Mouse (Mus musculus) ES-Bruce4 (cell line): ENCODE measurements around the gene Kdm7a. TPM values are rescaled to one million over a fixed set of nuclear protein-coding genes. Genes with fewer than 3 reads are reported as not detected.

Source experiments
- H3K27ac ChIP-seq: 2 replicates; pipeline ENCODE4 v1.5.1; 2012; ENCODE audit warnings: low read length, inconsistent platforms; ENCODE audit not compliant: insufficient read depth
- H3K27me3 ChIP-seq: 2 replicates; pipeline ENCODE4 v1.6.1; 2012; ENCODE audit warnings: mild to moderate bottlenecking, low read length, inconsistent platforms; ENCODE audit not compliant: control insufficient read depth, poor library complexity, insufficient read depth, severe bottlenecking
- H3K36me3 ChIP-seq: 2 replicates; pipeline ENCODE4 v1.6.1; 2012; ENCODE audit warnings: inconsistent platforms, mild to moderate bottlenecking, low read length, moderate library complexity; ENCODE audit not compliant: control insufficient read depth, poor library complexity, insufficient read depth, severe bottlenecking
- H3K4me1 ChIP-seq: one replicate; pipeline ENCODE4 v1.8.1; 2011; ENCODE audit warnings: low read length; ENCODE audit not compliant: control insufficient read depth, insufficient read depth
- H3K4me3 ChIP-seq: 2 replicates; pipeline ENCODE4 v1.5.1; 2011; ENCODE audit warnings: low read depth, mild to moderate bottlenecking, low read length
- H3K9ac ChIP-seq: 2 replicates; pipeline ENCODE4 v1.6.1; 2012; ENCODE audit warnings: low read depth, mild to moderate bottlenecking, inconsistent platforms; ENCODE audit not compliant: poor library complexity, severe bottlenecking
- H3K9me3 ChIP-seq: replicated peaks from 2 replicates; pipeline ENCODE4 v1.6.1; 2012; ENCODE audit warnings: mild to moderate bottlenecking, low read length, inconsistent platforms; ENCODE audit not compliant: control insufficient read depth, poor library complexity, insufficient read depth, severe bottlenecking
- CTCF ChIP-seq: IDR thresholded peaks from one replicate; pipeline ENCODE4 v1.8.1; 2011; ENCODE audit warnings: low read depth, low read length
- EP300 ChIP-seq: IDR thresholded peaks from 2 replicates; pipeline ENCODE4 v1.6.1; 2011; ENCODE audit warnings: low read depth, low read length; ENCODE audit not compliant: insufficient read depth
- POLR2A ChIP-seq: IDR thresholded peaks from one replicate; pipeline ENCODE4 v1.8.1; 2011; ENCODE audit warnings: low read length; ENCODE audit not compliant: insufficient read depth
- polyA plus RNA-seq: library from polyadenylated mRNA; stranded (reverse); fragments of >200 nt; gene quantifications from 2 replicates; pipeline ENCODE4 v1.2.4, GENCODE M21; 2011; ENCODE audit warnings: low read depth; ENCODE audit not compliant: missing spikeins, insufficient read depth, insufficient read length

Gene Kdm7a
- polyA plus RNA-seq, 1 experiment: 14.1 TPM

DNA sequence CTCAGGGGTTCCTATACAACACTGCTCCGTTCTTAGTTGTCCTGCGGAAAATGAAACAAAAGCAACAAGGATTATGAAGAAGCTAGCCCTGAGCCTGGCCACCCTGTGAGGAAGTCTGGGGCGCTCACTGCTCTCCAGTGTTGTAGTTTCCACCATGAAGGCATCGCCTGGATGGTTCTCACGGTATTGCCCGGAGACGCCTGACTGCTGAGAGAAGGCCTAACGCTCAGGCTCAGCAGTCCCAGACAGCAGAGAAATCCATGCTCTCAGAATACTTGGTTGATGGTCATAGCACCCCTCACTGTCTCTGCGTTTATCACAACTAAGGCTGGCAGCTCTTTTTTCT, 20.0 kb upstream of the Kdm7a start:
- Histone ChIP-seq H3K27ac (peak overlapping the region; percentile 97), H3K4me1 (no peaks in the 10 kb centered on the region), H3K9ac (peak overlapping the region; percentile 68), H3K27me3 (no peaks in the 10 kb centered on the region), H3K4me3 (peak overlapping the region; percentile 57), H3K9me3 (no peaks in the 10 kb centered on the region), H3K36me3 (no peaks in the 10 kb centered on the region)
- TF ChIP-seq CTCF: no peak
- TF ChIP-seq POLR2A: no peak
- TF ChIP-seq EP300: no peak

DNA sequence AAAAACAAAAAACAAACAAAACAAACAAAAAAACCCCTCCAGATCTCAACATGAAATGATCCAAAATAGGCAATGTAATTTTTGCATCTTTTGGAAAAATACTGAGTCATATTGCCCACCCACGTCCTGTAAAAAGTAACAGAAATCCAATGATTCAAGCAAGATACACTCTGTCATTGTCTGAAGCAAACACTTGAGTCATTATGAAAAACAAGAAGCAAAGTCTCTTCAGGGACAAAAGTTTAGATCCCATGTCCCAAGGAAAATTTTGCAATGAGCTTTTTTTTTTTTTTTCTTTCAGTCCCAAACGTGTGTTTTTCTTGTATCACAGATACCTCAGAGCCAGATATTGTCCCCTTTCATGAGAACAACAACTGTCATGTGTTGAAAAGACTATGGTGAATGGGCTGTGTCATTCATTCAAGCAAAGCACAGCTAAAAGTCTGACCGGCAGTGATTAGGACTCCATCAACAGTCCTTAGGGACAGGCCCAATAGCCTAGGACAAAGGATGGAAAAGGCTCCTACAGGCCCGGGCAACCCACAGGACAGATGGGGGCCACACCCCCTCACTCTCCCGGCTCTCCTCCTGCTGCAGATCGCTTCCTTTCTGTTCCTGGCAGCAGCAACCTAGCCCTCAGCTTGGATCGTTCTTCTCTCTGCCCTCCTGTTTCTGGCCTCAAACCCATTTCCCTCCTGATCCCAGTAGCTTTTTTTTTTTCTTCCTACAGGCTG, 19.5 kb upstream of the Kdm7a start:
- TF ChIP-seq CTCF (no peak), POLR2A (peak; percentile 22), EP300 (peak; percentile 82)
- H3K9me3 ChIP-seq: no peaks in the 10 kb centered on the region
- H3K36me3 ChIP-seq: no peaks in the 10 kb centered on the region
- H3K4me3 ChIP-seq: peak overlapping the region; percentile 57; the same call in 1 of the 2 replicates
- H3K9ac ChIP-seq: peak overlapping the region; percentile 68
- H3K4me1 ChIP-seq: no peaks in the 10 kb centered on the region
- no peaks in the 10 kb centered on the region for H3K27me3 ChIP-seq
- peak overlapping the region; percentile 97 for H3K27ac ChIP-seq

DNA sequence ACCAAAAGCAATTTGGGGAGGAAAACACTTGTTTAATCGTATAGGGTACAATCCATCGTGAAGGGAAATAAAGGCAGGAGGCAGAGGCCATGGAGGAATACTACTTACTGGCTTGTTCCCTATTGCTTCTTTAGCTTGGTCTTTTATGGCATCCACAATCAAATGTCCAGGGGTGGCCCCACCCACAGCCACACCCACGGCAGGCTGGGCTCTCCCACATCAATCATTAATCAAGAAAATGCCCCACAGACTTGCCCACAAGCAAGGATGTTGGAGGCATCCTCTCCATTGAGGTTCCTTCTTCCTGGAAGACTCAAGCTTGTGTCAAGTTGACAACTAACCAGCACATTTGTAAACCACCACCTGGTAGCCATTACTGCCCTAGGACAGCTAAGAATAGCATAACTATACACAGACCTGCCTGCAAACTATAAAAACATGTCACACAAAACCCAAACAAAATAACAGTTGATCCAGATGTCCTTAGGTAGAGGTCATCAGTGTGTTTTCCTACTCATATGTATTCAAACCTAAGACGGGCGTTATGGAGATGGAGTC, 16.8 kb upstream of the Kdm7a start:
- no peaks in the 10 kb centered on the region for H3K27me3 ChIP-seq
- H3K9me3 ChIP-seq: no peaks in the 10 kb centered on the region
- H3K9ac ChIP-seq: no peak overlapping the region
- H3K4me1 ChIP-seq: no peaks in the 10 kb centered on the region
- H3K36me3 ChIP-seq: no peaks in the 10 kb centered on the region
- no peak overlapping the region for H3K27ac ChIP-seq
- TF ChIP-seq CTCF: no peak
- no peak for TF ChIP-seq POLR2A
- TF ChIP-seq EP300: no peak
- no peak overlapping the region for H3K4me3 ChIP-seq

DNA sequence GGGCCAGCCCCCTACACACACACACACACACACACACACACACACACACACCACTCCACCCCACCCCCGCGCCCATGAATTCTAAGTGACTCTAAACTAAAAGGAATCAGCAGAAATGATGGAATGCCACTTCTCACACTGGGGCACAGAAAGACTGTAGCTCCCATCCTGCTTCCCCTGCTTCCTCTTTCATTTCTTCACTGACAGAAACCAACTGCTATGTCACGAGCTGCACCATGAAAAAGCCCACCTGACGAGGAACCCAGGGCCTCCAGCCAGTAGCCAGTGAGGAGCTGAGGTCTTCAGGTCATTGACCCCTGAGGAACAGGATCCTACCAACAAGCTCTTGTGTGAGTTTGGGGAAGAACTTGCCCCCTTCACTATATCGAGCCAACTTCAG, 15.9 kb upstream of the Kdm7a start:
- no peak overlapping the region for H3K9ac ChIP-seq
- no peak for TF ChIP-seq CTCF
- no peak for TF ChIP-seq EP300
- TF ChIP-seq POLR2A: no peak
- no peaks in the 10 kb centered on the region for H3K4me1 ChIP-seq
- no peaks in the 10 kb centered on the region for H3K9me3 ChIP-seq
- no peaks in the 10 kb centered on the region for H3K27me3 ChIP-seq
- H3K27ac ChIP-seq: no peak overlapping the region
- H3K4me3 ChIP-seq: no peak overlapping the region
- no peaks in the 10 kb centered on the region for H3K36me3 ChIP-seq

DNA sequence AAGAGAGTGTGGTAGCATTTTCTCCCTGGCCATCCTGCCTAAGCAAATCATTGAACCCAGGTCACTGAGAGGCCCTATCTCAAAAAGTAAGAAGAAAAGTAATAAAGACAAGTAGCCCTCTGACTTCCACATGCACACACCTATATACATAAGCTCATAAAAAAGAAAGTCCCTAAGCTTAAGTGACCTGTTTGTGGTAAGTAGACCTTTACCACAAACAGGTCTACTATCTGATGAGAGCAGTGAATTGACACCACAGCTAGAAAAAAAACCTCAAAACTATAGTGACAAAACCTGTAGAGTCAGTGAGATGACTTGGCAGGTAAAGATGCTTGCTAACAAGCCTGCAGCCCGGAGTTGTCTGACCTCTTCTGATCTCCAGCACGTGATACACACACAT, 11.4 kb upstream of the Kdm7a start:
- Histone ChIP-seq H3K36me3 (no peaks in the 10 kb centered on the region), H3K27ac (no peak overlapping the region), H3K4me3 (no peak overlapping the region), H3K4me1 (no peaks in the 10 kb centered on the region), H3K9ac (no peak overlapping the region), H3K9me3 (no peaks in the 10 kb centered on the region), H3K27me3 (no peaks in the 10 kb centered on the region)
- TF ChIP-seq EP300 (no peak), CTCF (no peak), POLR2A (no peak)

DNA sequence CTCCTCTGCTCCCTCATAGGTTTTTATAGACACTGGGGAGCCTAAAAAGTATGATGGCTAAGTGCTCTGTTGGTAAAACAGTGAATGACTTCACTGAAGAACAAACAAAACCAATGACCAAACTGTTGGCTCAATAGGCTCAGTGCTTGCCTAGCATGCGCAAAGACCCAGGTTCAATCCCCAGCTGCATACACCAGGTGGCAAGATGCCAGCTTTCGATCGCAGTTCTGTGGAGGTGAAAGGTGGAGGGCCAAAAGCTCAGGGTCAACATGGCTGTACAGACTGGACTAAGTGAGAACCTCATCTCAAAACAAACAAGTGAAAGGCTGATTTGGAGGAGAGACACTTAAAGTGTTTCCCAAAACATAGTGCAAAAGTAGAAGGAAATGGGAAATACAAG, 10.5 kb upstream of the Kdm7a start:
- no peak overlapping the region for H3K4me3 ChIP-seq
- TF ChIP-seq CTCF (no peak), EP300 (no peak), POLR2A (no peak)
- H3K27ac ChIP-seq: no peak overlapping the region
- no peaks in the 10 kb centered on the region for H3K4me1 ChIP-seq
- H3K36me3 ChIP-seq: no peaks in the 10 kb centered on the region
- H3K9me3 ChIP-seq: no peaks in the 10 kb centered on the region
- no peaks in the 10 kb centered on the region for H3K27me3 ChIP-seq
- H3K9ac ChIP-seq: no peak overlapping the region
